Mouse (Mus musculus) lung, postnatal 25 days (tissue): ENCODE measurements around the gene Krt87.

Experiments
- DNase-seq: peaks from one replicate; pipeline ENCODE4 v3.0.0; 2022; ENCODE audit warnings: low spot score

The Krt87 gene

DNA sequence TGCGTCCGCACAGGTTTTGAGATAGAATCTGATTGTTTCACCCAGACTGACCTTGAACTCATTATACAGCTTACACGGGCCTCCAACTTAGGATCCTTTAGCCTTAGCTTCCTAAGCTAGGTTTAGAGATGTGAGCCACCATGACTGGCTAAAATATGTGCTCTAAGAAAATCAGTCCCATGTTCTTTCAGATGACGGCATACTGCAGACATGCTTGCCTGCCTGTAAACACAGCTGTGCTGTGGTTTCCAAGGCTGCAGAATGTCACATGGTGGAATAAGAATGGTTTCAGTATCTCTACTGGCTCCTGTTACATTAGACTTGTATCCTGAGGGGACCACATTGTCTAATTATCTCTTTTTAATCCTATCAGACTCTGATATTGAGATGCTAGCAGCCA is 19.7 kb downstream of the Krt87 start:
- DNase-seq, result no peak

DNA sequence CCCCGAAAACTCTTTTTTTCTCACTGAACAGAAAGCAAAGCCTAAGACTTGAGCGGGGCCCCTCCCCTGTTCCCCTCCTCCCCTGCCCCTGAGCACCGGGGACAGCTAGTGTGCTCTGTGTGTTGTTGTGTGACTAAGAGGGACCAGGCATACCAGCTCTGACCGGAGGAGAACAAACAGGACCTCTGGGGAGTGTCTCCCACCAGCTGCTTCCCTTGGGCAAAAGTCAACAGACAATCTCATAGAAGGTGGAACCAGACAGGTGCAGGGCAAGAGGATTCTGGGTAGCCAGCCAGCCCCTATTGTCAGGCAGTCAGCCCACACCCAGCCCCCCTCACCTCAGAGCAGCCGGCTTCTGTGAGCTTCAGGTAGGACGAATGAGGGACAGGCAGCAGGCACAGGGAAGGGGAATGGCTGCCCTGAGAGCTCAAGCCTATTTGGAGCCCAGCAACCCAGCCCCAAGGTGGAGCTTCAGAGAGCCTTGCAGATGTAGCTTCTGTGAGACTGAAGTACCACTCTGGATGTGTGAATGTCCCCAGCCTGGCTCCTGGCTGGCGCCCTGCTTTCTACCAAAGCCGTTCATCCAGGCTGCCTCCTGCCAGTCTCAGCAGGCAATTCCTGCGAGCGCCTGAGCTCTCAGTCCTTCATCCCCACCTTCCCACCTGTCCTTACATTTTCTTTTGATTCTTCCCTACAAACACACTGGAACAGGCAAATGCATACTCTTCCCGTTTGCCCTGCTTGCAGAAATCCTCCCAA is 23.6 kb downstream of the Krt87 start:
- no peak for DNase-seq

DNA sequence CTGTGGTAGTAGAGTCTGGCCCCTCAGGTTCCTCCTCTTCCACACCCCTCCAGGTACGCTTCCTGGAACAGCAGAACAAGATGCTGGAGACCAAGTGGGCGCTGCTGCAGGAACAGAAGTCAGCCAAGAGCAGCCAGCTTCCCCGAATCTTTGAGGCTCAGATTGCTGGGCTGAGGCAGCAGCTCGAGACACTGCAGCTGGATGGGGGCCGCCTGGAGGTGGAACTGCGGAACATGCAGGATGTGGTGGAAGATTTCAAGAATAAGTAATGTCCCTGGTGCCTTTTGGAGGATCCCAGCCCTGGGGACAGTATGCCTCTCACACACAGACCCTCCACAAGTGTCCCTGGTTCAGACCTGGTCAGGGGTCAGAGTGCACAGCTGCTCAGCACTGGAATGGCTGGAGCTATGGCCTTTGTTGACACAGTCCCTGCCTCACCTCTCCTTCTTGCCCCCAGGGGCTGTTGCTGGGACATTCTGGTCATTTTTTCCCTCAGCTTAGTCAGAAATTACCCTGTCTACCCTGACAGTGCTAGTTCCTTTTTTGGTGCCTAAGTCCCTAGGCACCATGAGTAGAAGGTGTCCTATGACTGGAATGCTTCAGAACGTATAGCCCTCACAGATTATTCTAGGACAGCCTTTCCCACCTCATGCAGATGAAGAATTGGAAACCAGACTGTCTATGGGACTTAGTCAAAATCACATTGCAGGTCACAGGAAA is 24.5 kb downstream of the Krt87 start:
- no peak for DNase-seq

DNA sequence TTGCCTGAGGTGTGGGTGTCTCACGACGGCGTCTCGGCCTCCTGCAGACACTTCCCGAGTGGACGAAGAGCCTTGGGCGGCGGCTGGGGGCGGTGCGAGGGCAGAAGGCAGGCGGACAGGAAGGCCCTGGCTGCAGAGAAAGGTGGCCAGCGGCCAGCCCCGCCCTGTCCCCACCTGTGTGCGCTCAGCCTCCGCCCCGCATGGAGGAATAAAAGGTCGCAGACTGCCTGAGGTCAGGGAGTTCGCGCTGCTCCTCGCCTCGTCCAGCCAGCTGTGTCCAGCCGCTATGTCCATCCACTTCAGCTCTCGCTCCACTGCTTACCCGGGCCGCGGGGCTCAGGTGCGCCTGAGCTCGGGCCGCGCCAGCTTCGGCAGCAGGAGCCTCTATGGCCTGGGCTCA is 26.4 kb downstream of the Krt87 start:
- peak; percentile 87 for DNase-seq

DNA sequence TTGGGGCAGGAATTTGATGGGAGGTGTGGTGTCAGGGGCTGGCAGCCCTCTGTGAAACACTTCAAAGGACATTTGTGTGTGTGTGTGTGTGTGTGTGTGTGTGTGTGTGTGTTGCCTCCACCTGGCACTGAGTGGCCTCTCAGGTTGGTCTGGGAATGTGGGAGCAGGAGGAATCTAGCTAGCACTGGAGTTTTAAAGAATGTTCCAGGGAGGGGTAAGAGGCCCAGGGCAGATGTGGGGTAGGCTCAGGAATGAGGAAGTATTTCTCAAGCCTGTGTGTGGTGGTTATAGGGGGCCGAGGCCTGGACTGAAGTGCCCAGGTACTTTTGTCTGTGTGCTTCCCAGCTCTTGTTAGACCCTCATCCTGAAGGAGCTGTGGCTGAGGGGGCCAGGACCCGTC is 27.8 kb downstream of the Krt87 start, which contains the start of gene Krt7:
Gene Krt7 (plus strand): TSS at position 269 of the 400 bp plus-strand sequence.
- DNase-seq, result peak; percentile 85

DNA sequence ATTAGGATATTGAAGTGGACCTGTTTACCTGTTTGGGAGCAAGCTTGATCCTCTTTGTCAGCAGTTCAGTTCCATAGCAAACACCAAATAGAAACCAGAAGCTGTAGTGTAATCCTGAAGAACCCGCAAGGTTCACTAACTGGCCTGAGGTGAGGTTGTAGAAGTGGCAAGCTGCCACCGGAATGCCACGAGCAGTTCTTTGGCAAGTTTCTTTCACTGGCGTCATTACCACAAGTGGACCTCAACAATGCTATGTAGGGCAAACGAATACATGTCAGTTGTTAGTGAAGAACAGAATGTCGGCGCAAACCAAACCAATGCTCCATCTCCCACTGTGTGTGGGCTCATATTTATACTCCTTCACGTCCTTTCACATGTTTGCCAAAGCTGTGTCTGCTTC is 40.3 kb downstream of the Krt87 start:
- DNase-seq, result peak; percentile 83

DNA sequence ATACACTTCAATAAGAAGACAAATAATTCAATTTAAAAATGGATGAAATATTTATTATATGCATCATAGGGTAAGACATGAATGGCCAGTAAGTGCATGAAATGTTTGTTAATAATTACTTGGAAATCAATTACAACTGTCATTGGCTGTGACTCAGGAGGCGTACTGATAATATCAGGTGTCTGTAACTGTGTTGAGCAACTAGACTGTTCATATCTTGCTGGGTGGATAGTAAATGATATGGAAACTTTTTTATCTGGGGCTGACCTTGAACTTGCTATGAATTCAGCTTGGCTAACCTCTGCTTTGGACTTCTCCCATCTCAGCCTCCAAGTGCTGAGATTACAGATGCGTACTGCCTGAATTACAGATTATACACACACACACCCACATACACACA is 40.9 kb downstream of the Krt87 start:
- no peak for DNase-seq

DNA sequence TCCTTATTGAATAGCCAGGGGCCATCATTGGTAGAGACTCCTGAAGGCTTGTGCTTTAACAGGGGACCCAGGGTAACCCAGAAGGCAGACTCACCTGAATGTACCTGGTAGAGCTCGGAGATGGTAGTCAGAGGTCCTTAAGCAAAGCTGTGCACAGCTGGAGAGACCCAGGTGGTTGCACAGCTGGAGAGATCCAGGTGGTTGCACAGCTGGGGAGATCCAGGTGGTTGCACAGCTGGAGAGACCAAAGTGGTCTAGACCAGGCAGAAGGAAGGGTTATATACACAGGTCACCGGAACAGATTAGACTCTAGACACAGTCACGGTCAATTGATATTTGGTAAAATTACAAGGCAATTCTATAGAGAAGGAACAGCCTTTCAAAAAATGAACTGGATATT is 41.7 kb downstream of the Krt87 start:
- DNase-seq, result no peak

DNA sequence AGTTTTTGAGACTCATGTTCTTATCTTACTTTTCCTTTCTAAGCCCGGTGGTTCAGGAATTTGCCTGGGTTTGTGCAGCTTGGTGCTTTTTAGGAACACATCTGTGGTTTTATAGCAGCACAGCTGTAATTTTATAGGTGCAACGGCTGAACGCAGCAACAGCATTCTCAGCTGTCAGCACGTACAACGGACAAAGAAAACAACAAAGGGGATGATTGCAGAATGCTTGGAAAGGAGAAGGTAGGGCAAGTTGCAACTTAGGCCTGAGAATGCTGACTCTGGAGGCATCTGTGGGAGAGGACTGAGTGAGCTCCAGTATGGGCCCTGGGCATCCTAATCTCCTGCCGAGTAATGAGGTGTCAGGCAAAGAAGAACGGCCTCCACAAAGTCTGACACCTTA is 42.1 kb downstream of the Krt87 start:
- DNase-seq, result no peak

DNA sequence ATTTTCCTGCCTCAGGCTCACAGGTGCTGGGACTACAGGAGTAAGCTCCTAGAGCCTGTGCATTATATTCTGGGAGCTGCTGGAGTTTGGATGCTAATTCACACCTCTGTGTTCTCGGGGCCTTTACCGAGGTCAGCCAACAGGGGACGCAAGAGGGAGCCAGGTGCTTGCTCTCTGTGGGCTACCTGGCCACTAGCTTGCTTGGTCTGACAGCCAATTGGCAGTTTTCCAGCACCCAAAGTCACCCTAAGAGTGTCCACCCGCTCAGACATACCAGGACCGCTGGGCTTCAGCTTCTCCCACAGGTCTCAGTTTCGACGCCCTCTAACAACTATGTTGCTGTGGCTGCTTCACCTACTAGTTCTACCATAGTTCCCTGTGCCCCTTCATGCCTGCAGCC is 43.7 kb downstream of the Krt87 start:
- DNase-seq, result no peak

DNA sequence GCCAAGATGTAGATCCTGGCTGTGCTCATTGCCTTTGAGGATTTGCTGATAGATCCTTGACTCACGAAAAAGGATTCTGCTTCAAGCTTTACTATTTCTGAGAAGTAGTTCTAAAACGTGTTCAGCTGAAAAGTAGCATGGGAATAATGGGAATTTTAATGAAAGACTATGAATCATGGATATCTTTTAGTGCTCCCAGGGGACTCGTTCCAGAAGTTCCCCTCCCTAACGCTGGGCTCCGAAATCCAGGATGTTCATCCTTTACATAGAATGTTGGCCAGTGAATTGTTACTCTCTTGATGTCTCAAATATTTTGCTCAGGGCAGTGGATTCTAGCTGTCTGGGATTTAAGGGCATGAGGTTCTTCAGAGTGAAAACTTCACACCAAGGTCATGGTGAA is 46.4 kb downstream of the Krt87 start:
- DNase-seq, result no peak

DNA sequence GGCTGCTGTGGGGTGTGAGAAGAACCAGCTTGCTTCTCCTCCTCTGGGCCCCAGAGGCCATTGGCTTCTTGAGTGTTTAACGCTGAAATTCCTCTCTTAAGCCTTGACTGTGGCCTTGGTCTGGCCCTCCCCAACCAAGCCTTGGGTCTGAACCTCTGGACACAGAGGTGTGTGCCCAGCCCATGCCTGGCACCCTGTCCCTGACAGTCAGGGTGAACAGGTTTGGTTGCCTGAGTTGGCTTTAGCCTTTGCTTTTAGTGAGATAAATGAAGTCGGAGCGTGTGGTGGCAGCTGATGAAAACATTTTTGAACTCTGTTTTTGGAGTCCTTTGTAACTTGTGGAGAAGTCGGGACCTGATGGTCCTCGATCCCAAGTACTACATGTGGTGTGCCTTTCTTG is 48.4 kb downstream of the Krt87 start:
- DNase-seq, result no peak

DNA sequence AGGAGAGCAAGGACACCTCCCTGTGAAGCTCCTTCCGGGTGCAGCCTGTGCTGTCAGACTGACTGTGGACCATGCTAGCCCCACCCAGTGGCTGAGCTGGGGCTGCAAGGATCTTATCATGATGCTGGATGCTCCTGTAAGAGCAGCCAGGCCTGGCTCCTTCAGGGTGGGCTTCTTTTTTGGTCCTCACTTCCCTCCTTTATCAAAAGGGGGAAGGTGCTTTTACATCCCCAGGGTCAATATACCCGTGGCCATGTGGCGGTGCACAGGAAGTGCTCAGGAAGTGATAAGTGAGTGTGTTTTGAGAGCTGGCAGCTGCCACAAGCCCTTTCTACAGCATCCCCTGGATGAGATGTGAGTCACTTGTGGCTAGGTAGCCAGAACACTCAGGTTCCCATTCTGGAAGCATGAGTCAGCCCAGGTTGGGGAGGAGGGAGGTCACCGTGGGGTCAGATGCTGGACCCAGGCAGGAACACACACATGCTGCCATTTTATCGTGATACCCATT is 50.5 kb downstream of the Krt87 start:
- DNase-seq, result no peak

DNA sequence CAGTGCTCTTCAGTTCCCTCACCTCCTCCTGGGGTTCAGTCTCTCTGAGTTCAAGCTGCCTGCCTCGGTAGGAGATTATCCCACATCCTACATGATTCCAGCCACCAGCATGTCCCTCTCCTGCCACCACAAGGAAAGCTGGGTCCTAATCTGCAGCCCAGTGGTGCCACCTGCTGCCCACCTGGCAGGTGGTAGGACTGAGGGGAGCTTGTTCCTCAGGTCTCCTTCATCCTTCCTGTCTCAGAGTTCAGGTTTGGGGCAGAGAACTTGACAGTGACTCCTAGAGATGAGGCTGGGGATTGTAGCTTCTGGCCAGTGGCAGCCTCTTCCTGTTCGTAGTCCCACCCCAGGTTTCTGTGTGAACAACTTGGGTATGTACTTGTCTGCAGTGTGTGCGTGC is 51.4 kb downstream of the Krt87 start:
- DNase-seq, result no peak

DNA sequence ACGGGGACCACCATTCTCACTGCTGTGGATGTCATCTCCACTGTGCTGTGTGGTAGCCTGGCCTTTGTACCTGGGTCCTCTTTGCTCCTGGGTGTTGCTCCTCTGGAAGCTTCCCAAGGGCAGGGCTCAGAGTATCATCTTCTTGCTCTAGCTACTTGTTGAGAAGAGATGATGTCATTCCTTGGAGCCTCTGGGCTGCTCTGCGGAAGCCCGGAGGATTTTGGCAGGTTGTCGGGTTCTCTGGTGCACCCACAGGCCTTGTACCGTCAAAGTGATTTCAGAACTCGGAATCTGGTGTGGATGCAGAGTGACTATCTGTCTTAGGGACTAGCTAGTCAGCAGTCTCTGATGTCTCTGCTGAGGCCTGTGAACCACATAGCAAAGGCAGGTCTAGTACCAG is 53.5 kb downstream of the Krt87 start:
- no peak for DNase-seq

DNA sequence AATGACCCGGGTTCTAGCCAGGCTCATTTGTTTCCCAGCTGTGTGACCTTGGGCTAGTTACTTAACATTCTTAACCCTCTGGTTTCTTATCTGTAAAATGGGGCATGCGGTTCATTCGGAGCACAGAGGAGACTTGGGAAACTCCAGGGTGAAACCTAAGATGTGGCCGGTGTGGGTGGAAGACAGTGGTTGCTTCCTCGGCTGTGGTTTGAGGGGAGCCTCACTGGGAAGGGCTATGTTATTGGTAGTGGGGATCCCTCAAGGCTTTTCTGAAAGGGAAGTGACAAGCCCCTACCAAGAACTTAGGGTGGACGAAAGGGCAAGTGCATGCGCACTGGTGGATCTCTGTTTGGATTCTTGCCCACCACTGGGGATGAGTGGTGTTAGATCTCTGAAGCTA is 54.0 kb downstream of the Krt87 start:
- no peak for DNase-seq

DNA sequence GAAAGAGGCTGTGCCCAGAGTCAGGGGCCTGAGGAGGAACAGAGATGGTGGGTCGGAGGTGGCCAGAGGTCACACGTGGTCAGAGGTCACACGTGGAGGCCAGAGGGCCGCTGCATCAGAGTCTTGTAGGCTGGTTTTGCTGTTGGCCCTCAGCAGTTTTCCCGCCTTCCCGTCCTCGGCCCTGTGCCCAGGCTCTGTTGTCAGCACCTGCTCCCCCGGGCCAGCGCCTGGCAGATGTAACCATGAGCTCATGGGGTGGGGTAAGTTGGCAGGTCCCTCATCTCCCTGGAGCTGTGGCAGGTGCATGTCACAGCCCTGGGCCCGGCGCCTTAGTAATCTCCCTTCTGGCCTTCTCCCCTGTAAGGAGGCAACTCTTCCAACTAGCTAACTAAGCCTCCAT is 55.8 kb downstream of the Krt87 start:
- DNase-seq, result no peak

DNA sequence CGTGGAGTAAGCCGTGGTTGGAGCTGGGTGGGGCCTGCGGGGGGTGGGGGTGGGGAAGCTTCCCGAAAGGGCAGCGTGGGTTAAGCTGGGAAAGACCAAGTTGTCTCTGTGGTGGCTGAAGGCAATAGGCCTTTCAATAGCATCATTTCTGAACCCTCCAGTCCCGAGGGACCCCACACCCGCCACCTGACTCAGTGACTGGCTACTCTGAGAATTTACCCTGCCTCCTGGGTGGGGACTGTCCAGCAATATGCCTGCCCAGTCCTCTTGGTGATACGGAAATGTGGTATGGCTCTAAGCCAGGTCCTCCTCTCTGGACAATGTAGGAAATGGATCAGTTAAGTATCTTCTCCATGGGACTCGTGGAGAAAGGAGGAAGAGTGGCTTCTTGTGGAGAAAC is 56.8 kb downstream of the Krt87 start:
- DNase-seq, result peak; percentile 86
